ENCODE assay signal across 18 mouse cellular contexts in the genomic region with DNA sequence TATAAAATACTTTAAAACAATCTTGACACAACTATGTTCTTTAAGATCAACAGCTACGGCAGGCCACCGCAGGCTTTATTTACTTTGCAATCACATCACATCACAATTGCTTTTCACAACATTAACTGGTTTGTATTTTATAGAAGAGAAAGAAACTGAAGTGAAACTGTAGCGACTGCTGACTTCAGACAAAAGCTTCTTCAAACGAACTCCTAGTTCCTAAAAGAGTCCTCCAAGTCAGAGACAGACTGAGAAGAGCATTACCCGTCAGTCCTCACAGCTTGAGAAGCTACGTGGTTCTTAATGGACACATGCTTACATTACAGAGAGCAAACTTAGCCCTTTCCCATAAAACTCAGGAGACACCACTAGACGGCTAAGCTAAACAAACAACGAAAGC. TPM values are rescaled to one million over a fixed set of nuclear protein-coding genes. Genes with fewer than 3 reads are reported as not detected.
A peak's percentile ranks its signal among the peaks of the same experiment; 100 is the strongest.
DNase-seq lines count a peak whose midpoint lies in the region; ATAC-seq and TF ChIP-seq lines count a peak whose summit lies in the region.
"Had no signal": no experiment of that assay in that cellular context is flagged by ENCODE, and none has a peak within 500 bp of the region (broad histone marks: within the 10 kb centered on the region; RNA-seq: fewer than 3 reads in every experiment).

No protein-coding gene starts in this region.

- no peak for TF ChIP-seq POLR2A in cortical plate, adult 2 months (IDR thresholded peaks at IDR 0.05; ENCODE audit: extremely low read depth, insufficient read depth, low read length)

- no peaks in the 10 kb centered on the region for H3K27me3 ChIP-seq in forebrain, embryonic 10.5 days (ENCODE audit: poor library complexity, severe bottlenecking)
- H3K27me3 ChIP-seq: embryonic facial prominence, embryonic 12.5 days; heart, embryonic 15.5 days; hindbrain, embryonic 15.5 days had no signal

- H3K4me3 ChIP-seq in gastrocnemius, adult 2 months: no peak overlapping the region
- no peak overlapping the region for H3K4me3 ChIP-seq in left cerebral cortex, adult 2 months
- H3K4me3 ChIP-seq in cortical plate, adult 2 months (ENCODE audit: insufficient read depth, low read length): no peak overlapping the region
- no peak overlapping the region for H3K4me3 ChIP-seq in forebrain, embryonic 10.5 days
- H3K4me3 ChIP-seq: embryonic facial prominence, embryonic 12.5 days; heart, embryonic 15.5 days; hindbrain, embryonic 15.5 days; megakaryocyte, embryonic 14.5 days had no signal

- no peaks in the 10 kb centered on the region for H3K9me3 ChIP-seq in forebrain, embryonic 10.5 days
- H3K9me3 ChIP-seq: embryonic facial prominence, embryonic 12.5 days; heart, embryonic 15.5 days; hindbrain, embryonic 15.5 days; megakaryocyte, embryonic 14.5 days had no signal

- DNase-seq in gastrocnemius, adult 2 months: no peak
- DNase-seq in gastrocnemius, adult 18-20 months (ENCODE audit: low spot score): no peak
- DNase-seq in left cerebral cortex, adult 2 months (ENCODE audit: extremely low spot score in 1 of 2, low spot score in 2 of 2): no peak
- DNase-seq in left cerebral cortex, postnatal 25 days (ENCODE audit: low spot score in 2 of 2): no peak
- no peak for DNase-seq in forebrain, embryonic 10.5 days (ENCODE audit: extremely low spot score, low spot score)
- DNase-seq in layer of hippocampus, postnatal 25 days (ENCODE audit: extremely low spot score in 1 of 2, low spot score in 1 of 2): no peak
- DNase-seq: adrenal gland, postnatal 36 days; cerebellum, postnatal 36 days; gastrocnemius, postnatal 14 days; kidney, adult 8-10 months; layer of hippocampus, adult 9-11 months; right cerebral cortex, adult 18-20 months had no signal

- 0 out of 2 replicates have a peak, but pooled peaks have one; percentile 37 for ATAC-seq in monocyte, adult 5-6 weeks (replicated peaks; ENCODE audit: insufficient number of reproducible peaks, low FRiP score, low TSS enrichment, poor library complexity, severe bottlenecking)

- 85% methylated on average over 8 of the region's 8 CpGs for WGBS in forebrain, embryonic 10.5 days

- H3K4me1 ChIP-seq in cortical plate, adult 2 months (ENCODE audit: control insufficient read depth, insufficient read depth, low read length): peaks cover 6% of the 10 kb centered on the region
- H3K4me1 ChIP-seq in forebrain, embryonic 10.5 days: peaks cover 10% of the 10 kb centered on the region

- H3K27ac ChIP-seq in gastrocnemius, adult 2 months: peak overlapping the region; percentile 57
- H3K27ac ChIP-seq in left cerebral cortex, adult 2 months: 0 out of 2 replicates have a peak overlapping the region, but pooled peaks have one; percentile 6
- H3K27ac ChIP-seq in cortical plate, adult 2 months (ENCODE audit: insufficient read depth, low read length): peak overlapping the region; percentile 45; the same call in 1 of the 2 replicates
- H3K27ac ChIP-seq in forebrain, embryonic 10.5 days: no peak overlapping the region
- H3K27ac ChIP-seq: heart, embryonic 15.5 days; hindbrain, embryonic 15.5 days had no signal

- H3K36me3 ChIP-seq in forebrain, embryonic 10.5 days (replicated peaks): peaks cover 33% of the 10 kb centered on the region
- H3K36me3 ChIP-seq: embryonic facial prominence, embryonic 12.5 days; heart, embryonic 15.5 days had no signal

- TF ChIP-seq CTCF in gastrocnemius, adult 2 months (IDR thresholded peaks at IDR 0.05): no peak
- no peak for TF ChIP-seq CTCF in left cerebral cortex, adult 2 months (IDR thresholded peaks at IDR 0.05)
- TF ChIP-seq CTCF in cortical plate, adult 2 months (IDR thresholded peaks at IDR 0.05; ENCODE audit: extremely low read depth, insufficient read depth, low read length): no peak

- intact Hi-C loops in gastrocnemius, adult 2 months (cut with DNase I): no loop called here
- intact Hi-C loops in left cerebral cortex, adult 2 months (cut with DNase I): no loop called here
- intact Hi-C loops in left cerebral cortex, postnatal 25 days (cut with DNase I): no loop called here

RNA-seq across cellular contexts. Expression of gene Atp2a2, which starts 48.4 kb away (rescaled TPM):
- 100 to 1,000 TPM; 387 to 963 TPM for total RNA-seq in gastrocnemius, adult 2 months (2021)
- 100 to 1,000 TPM; 447 to 563 TPM for total RNA-seq in gastrocnemius, adult 18-20 months (2021)
- total RNA-seq in left cerebral cortex, adult 2 months (2021): 100 to 1,000 TPM; 670 to 735 TPM
- 100 to 1,000 TPM; 748 to 749 TPM for total RNA-seq in left cerebral cortex, postnatal 25 days (2021)
- polyA plus RNA-seq in cortical plate, adult 2 months (2012; rRNA removed): 354 and 358 TPM in 2 replicates
- 84.0 to 111 TPM (median 86.3 TPM) in 3 replicates for total RNA-seq in monocyte, adult 5-6 weeks (2017)
- polyA plus RNA-seq in forebrain, embryonic 10.5 days (2016; fragmentation: Nextera tagmentation; extraction: Ambion mirVana): 34.8 and 37.6 TPM in 2 replicates
- 100 to 1,000 TPM; 629 to 650 TPM for total RNA-seq in layer of hippocampus, postnatal 25 days (2021)
